Mouse (Mus musculus) lung, postnatal 14 days (tissue): Measurements from ENCODE around the gene Mapkbp1.

Experiments used
- DNase-seq: peaks from one replicate; pipeline ENCODE4 v3.0.0; 2021

The Mapkbp1 gene

GRCm38 (mm10) chr2:120055923-120056322 is 83.4 kb downstream of the Mapkbp1 start:
- DNase-seq = no peak

- DNase-seq = no peak
Observed at GRCm38 (mm10) chr2:120058818-120059217, 86.3 kb downstream of the Mapkbp1 start.

- DNase-seq = no peak
Observed at GRCm38 (mm10) chr2:120059466-120059865, 87.0 kb downstream of the Mapkbp1 start.

GRCm38 (mm10) chr2:120060190-120060589 is 87.7 kb downstream of the Mapkbp1 start:
- peak; percentile 73 for DNase-seq

GRCm38 (mm10) chr2:120060651-120061050 is 88.2 kb downstream of the Mapkbp1 start:
- no peak for DNase-seq

- DNase-seq = no peak
Observed at GRCm38 (mm10) chr2:120062248-120062647, 89.7 kb downstream of the Mapkbp1 start.

- DNase-seq = no peak
Observed at GRCm38 (mm10) chr2:120064639-120065038, 92.1 kb downstream of the Mapkbp1 start.

GRCm38 (mm10) chr2:120065243-120065642 is 92.7 kb downstream of the Mapkbp1 start:
- no peak for DNase-seq

- peak; percentile 53 for DNase-seq
Observed at GRCm38 (mm10) chr2:120066224-120066623, 93.7 kb downstream of the Mapkbp1 start.

GRCm38 (mm10) chr2:120068555-120069465 is 96.3 kb downstream of the Mapkbp1 start:
- peak; percentile 45 for DNase-seq

GRCm38 (mm10) chr2:120069466-120069990 is 97.0 kb downstream of the Mapkbp1 start:
- no peak for DNase-seq

- DNase-seq = no peak
Observed at GRCm38 (mm10) chr2:120074096-120074495, 101.6 kb downstream of the Mapkbp1 start.

GRCm38 (mm10) chr2:120076076-120076705 is 103.7 kb downstream of the Mapkbp1 start:
- peak; percentile 66 for DNase-seq
